Mouse (Mus musculus) erythroblast, embryonic 14.5 days (primary cell): Measurements from ENCODE around the gene Bco1.

ENCODE experiments used
- GATA1 ChIP-seq: IDR thresholded peaks from 2 replicates; pipeline ENCODE4 v1.6.1; 2012; ENCODE audit warnings: low read length, inconsistent platforms, mixed read lengths
- TAL1 ChIP-seq: IDR thresholded peaks from 3 replicates; pipeline ENCODE4 v1.6.1; 2012; ENCODE audit warnings: low read length, inconsistent platforms, mixed read lengths

DNA sequence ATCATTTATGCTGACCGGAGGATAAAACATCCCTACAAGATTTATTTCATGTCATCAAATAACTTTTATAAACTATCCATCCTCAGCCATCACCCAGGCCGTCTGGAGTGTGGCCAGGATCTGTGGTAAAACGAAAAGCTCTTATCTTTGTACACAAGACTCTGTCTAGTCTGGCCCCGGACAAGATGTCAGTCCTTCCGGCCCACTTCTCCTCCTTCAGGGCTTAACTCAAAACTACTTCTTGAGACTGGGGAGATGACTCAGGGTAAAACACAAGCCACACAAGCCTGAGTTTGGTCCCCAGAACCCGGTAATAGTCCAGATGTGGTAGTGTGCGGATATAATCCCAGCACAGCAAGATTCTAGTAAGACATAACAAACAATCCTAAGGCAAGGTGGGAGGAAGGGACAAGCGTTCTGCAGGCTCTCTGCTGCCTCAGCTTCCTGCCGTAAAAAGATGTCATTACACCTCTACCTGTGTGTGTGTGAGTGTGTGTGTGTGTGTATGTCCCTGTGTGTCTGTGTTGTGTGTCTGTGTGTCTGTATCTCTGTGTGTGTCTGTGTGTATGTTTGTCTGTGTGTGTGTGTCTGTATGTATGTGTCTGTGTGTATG lies 12.6 kb upstream of the Bco1 start:
- no peak for TF ChIP-seq GATA1
- TF ChIP-seq TAL1 = no peak
